Comparison of ENCODE assay signal across 18 mouse cellular contexts in the genomic region with DNA sequence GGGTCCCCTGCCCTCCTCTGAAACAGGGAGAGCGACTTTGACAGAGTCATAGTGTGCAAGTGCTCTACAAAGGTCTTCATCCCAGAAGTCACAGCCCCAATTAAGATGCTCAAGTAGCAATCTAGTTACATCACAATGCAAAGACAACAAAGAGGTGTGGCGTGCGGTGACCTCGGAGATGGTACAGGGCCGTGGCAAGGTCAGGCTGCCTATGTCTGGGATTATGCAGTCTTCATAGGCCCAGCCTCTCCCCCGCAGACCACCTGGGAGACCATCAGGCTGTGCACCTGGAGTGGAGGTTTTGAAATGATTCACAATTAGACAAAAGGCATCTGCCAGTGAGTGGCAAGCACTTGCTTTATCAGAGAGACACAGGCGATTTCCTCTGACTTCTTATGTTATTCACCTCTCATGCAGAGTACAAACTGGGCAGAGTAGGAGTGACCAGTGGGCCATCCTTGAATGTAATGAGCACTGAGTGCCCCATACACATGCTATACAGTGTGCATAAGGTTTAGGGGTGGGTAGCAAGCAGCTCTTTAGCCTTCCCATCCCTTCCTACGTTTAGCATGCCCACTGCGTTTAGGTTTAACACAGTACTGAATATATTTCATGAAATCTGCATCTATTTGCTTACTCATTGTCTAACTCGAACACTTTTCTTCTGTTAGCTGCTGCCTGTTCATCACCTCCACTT.
DNase-seq lines count a peak whose midpoint lies in the region; ATAC-seq and TF ChIP-seq lines count a peak whose summit lies in the region.
"Had no signal": no experiment of that assay in that cellular context is flagged by ENCODE, and none has a peak within 500 bp of the region (broad histone marks: within the 10 kb centered on the region; RNA-seq: fewer than 3 reads in every experiment).

No protein-coding gene starts in this region.

- H3K9ac ChIP-seq in hindbrain, embryonic 11.5 days (ENCODE audit: low read depth, low read length): no peak overlapping the region
- no peak overlapping the region for H3K9ac ChIP-seq in midbrain, embryonic 13.5 days (replicated peaks)
- H3K9ac ChIP-seq in midbrain, postnatal 0 days (replicated peaks; ENCODE audit: low read length, poor library complexity, severe bottlenecking): no peak overlapping the region
- H3K9ac ChIP-seq in ES-E14 (ENCODE audit: insufficient read depth, low read depth, low read length, poor library complexity, severe bottlenecking): no peak overlapping the region
- H3K9ac ChIP-seq in lung, postnatal 0 days (replicated peaks; ENCODE audit: low read depth): no peak overlapping the region
- H3K9ac ChIP-seq: embryonic facial prominence, embryonic 12.5 days; heart, embryonic 15.5 days; limb, embryonic 15.5 days; neural tube, embryonic 13.5 days had no signal

- DNase-seq in hindbrain, embryonic 11.5 days (ENCODE audit: low spot score): no peak
- DNase-seq in hindbrain, embryonic 10.5 days (ENCODE audit: low spot score): no peak
- no peak for DNase-seq in midbrain, postnatal 0 days (ENCODE audit: low spot score)
- peak; percentile 72 for DNase-seq in ES-E14 (ENCODE audit: low read depth, low spot score)
- no peak for DNase-seq in natural killer cell, adult 2 months (ENCODE audit: low spot score in 2 of 2)
- DNase-seq in lung, postnatal 0 days (ENCODE audit: low spot score): no peak
- DNase-seq: adrenal gland, adult 2 months; gastrocnemius, postnatal 14 days; heart, adult 18-20 months; lung, postnatal 10 days; thymus, postnatal 14 days had no signal

- 59% methylated on average over 10 of the region's 10 CpGs for WGBS in hindbrain, embryonic 11.5 days
- WGBS in hindbrain, embryonic 10.5 days: 65% methylated on average over 10 of the region's 10 CpGs
- WGBS in midbrain, embryonic 13.5 days: 45% methylated on average over 10 of the region's 10 CpGs
- WGBS in midbrain, postnatal 0 days: 53% methylated on average over 10 of the region's 10 CpGs
- 88% methylated on average over 10 of the region's 10 CpGs for WGBS in lung, postnatal 0 days

- in situ Hi-C loops in ES-E14 (cut with MboI; ENCODE audit: low sequenced_read_pairs in 2 of 2, unreplicated experiment in 2 of 2): no loop called here

- ATAC-seq in hindbrain, embryonic 11.5 days (ENCODE audit: low FRiP score): 0 out of 2 replicates have a peak, but pooled peaks have one; percentile 51
- ATAC-seq in midbrain, embryonic 13.5 days: peak; percentile 50; the same call in 1 of the 2 replicates
- no peak for ATAC-seq in midbrain, postnatal 0 days (ENCODE audit: low FRiP score)
- no peak for ATAC-seq in lung, postnatal 0 days
- ATAC-seq: intestine, postnatal 0 days had no signal

- H3K36me3 ChIP-seq in hindbrain, embryonic 11.5 days (ENCODE audit: control insufficient read depth, insufficient read depth, low read length): no peaks in the 10 kb centered on the region
- no peaks in the 10 kb centered on the region for H3K36me3 ChIP-seq in hindbrain, embryonic 10.5 days
- H3K36me3 ChIP-seq in midbrain, embryonic 13.5 days: no peaks in the 10 kb centered on the region
- H3K36me3 ChIP-seq in midbrain, postnatal 0 days (ENCODE audit: insufficient read depth, low read length): no peaks in the 10 kb centered on the region
- no peaks in the 10 kb centered on the region; the same call in 1 of the 2 replicates for H3K36me3 ChIP-seq in ES-E14 (ENCODE audit: control insufficient read depth, insufficient read depth, low read length, poor library complexity, severe bottlenecking)
- H3K36me3 ChIP-seq in lung, postnatal 0 days (ENCODE audit: insufficient read depth, low read length): no peaks in the 10 kb centered on the region
- H3K36me3 ChIP-seq: embryonic facial prominence, embryonic 12.5 days; heart, embryonic 15.5 days; limb, embryonic 15.5 days; neural tube, embryonic 13.5 days had no signal

- no peak overlapping the region for H3K4me2 ChIP-seq in hindbrain, embryonic 11.5 days (replicated peaks; ENCODE audit: low read depth, low read length)
- H3K4me2 ChIP-seq in midbrain, embryonic 13.5 days (replicated peaks): no peak overlapping the region
- no peak overlapping the region for H3K4me2 ChIP-seq in midbrain, postnatal 0 days (ENCODE audit: low read depth, low read length, poor library complexity, severe bottlenecking)
- no peak overlapping the region for H3K4me2 ChIP-seq in lung, postnatal 0 days (replicated peaks; ENCODE audit: low read depth, low read length)
- H3K4me2 ChIP-seq: embryonic facial prominence, embryonic 12.5 days; heart, embryonic 15.5 days; limb, embryonic 15.5 days; neural tube, embryonic 13.5 days had no signal

- H3K27ac ChIP-seq in hindbrain, embryonic 11.5 days (ENCODE audit: low read depth, low read length): no peak overlapping the region
- H3K27ac ChIP-seq in hindbrain, embryonic 10.5 days: no peak overlapping the region
- H3K27ac ChIP-seq in midbrain, embryonic 13.5 days: no peak overlapping the region
- no peak overlapping the region for H3K27ac ChIP-seq in midbrain, postnatal 0 days (ENCODE audit: low read depth, low read length)
- H3K27ac ChIP-seq in ES-E14 (ENCODE audit: insufficient read depth, low read depth, low read length, poor library complexity, severe bottlenecking): peak overlapping the region; percentile 55
- H3K27ac ChIP-seq in lung, postnatal 0 days (ENCODE audit: low read length): no peak overlapping the region
- H3K27ac ChIP-seq: embryonic facial prominence, embryonic 12.5 days; heart, embryonic 15.5 days; limb, embryonic 15.5 days; neural tube, embryonic 13.5 days had no signal

- no peaks in the 10 kb centered on the region for H3K27me3 ChIP-seq in hindbrain, embryonic 11.5 days (ENCODE audit: control insufficient read depth, insufficient read depth, low read length)
- H3K27me3 ChIP-seq in hindbrain, embryonic 10.5 days (ENCODE audit: insufficient read depth, poor library complexity, severe bottlenecking): no peaks in the 10 kb centered on the region
- no peaks in the 10 kb centered on the region for H3K27me3 ChIP-seq in midbrain, embryonic 13.5 days
- no peaks in the 10 kb centered on the region for H3K27me3 ChIP-seq in midbrain, postnatal 0 days (ENCODE audit: insufficient read depth, low read length)
- no peaks in the 10 kb centered on the region for H3K27me3 ChIP-seq in lung, postnatal 0 days (replicated peaks; ENCODE audit: insufficient read depth, low read length)
- H3K27me3 ChIP-seq: embryonic facial prominence, embryonic 12.5 days; heart, embryonic 15.5 days; limb, embryonic 15.5 days; neural tube, embryonic 13.5 days had no signal

- no peak for TF ChIP-seq CTCF in midbrain, postnatal 0 days (IDR thresholded peaks at IDR 0.05)
- TF ChIP-seq CTCF in lung, postnatal 0 days (IDR thresholded peaks at IDR 0.05): no peak

- H3K9me3 ChIP-seq in hindbrain, embryonic 11.5 days (ENCODE audit: control insufficient read depth, low read length): no peaks in the 10 kb centered on the region
- no peaks in the 10 kb centered on the region for H3K9me3 ChIP-seq in hindbrain, embryonic 10.5 days
- H3K9me3 ChIP-seq in midbrain, embryonic 13.5 days: no peaks in the 10 kb centered on the region
- H3K9me3 ChIP-seq in midbrain, postnatal 0 days (ENCODE audit: low read length): no peaks in the 10 kb centered on the region
- H3K9me3 ChIP-seq in ES-E14 (ENCODE audit: control insufficient read depth, insufficient read depth, low read depth, low read length): no peaks in the 10 kb centered on the region
- no peaks in the 10 kb centered on the region for H3K9me3 ChIP-seq in lung, postnatal 0 days (ENCODE audit: low read length)
- H3K9me3 ChIP-seq: embryonic facial prominence, embryonic 12.5 days; heart, embryonic 15.5 days; limb, embryonic 15.5 days; neural tube, embryonic 13.5 days had no signal

- no peak for TF ChIP-seq EP300 in lung, postnatal 0 days (IDR thresholded peaks at IDR 0.05)

- H3K4me3 ChIP-seq in hindbrain, embryonic 11.5 days (ENCODE audit: low read depth, low read length): no peak overlapping the region
- H3K4me3 ChIP-seq in hindbrain, embryonic 10.5 days: no peak overlapping the region
- no peak overlapping the region for H3K4me3 ChIP-seq in midbrain, embryonic 13.5 days (replicated peaks)
- H3K4me3 ChIP-seq in midbrain, postnatal 0 days (ENCODE audit: low read depth, low read length): no peak overlapping the region
- 0 out of 4 replicates have a peak overlapping the region, but pooled peaks of 1 of the 2 experiments have one; percentile 17 for H3K4me3 ChIP-seq in ES-E14 (ENCODE audit: insufficient read depth in 1 of 2, low read depth in 1 of 2, low read length in 2 of 2, poor library complexity in 1 of 2, severe bottlenecking in 1 of 2)
- H3K4me3 ChIP-seq in lung, postnatal 0 days (ENCODE audit: low read depth, low read length): no peak overlapping the region
- H3K4me3 ChIP-seq: embryonic facial prominence, embryonic 12.5 days; erythroblast, embryonic 14.5 days; heart, embryonic 15.5 days; limb, embryonic 15.5 days; neural tube, embryonic 13.5 days had no signal

- no peaks in the 10 kb centered on the region for H3K4me1 ChIP-seq in hindbrain, embryonic 11.5 days (replicated peaks; ENCODE audit: control insufficient read depth, insufficient read depth, low read length)
- H3K4me1 ChIP-seq in hindbrain, embryonic 10.5 days (replicated peaks): peaks cover 26% of the 10 kb centered on the region
- H3K4me1 ChIP-seq in midbrain, embryonic 13.5 days (replicated peaks): peaks cover 26% of the 10 kb centered on the region
- H3K4me1 ChIP-seq in midbrain, postnatal 0 days (ENCODE audit: insufficient read depth, low read length): no peaks in the 10 kb centered on the region
- H3K4me1 ChIP-seq in ES-E14 (ENCODE audit: control insufficient read depth in 2 of 2, insufficient read depth in 2 of 2, low read length in 2 of 2, poor library complexity in 1 of 2): peaks cover 21 to 25% of the 10 kb centered on the region in 2 experiments
- H3K4me1 ChIP-seq in lung, postnatal 0 days (ENCODE audit: insufficient read depth, low read depth, low read length): no peaks in the 10 kb centered on the region
- H3K4me1 ChIP-seq: limb, embryonic 15.5 days had no signal

TF ChIP-seq in ES-E14, 5 proteins besides CTCF, POLR2A, EP300 and RAD21:
- TF ChIP-seq ZNF384 (IDR thresholded peaks at IDR 0.05; ENCODE audit: low read depth, low read length) (no peak), CHD2 (IDR thresholded peaks at IDR 0.05; ENCODE audit: low read depth, low read length) (no peak), HCFC1 (IDR thresholded peaks at IDR 0.05; ENCODE audit: borderline replicate concordance, insufficient read depth, low read length) (0 out of 2 replicates have a peak, but pooled peaks have one; percentile 3)

Comparison
In these comparisons a context has a peak if more than half of its experiments do, and no peak if none do; other contexts are left out.
1. ATAC-seq: peak in hindbrain, embryonic 11.5 days (single experiment) and midbrain, embryonic 13.5 days (single experiment); none in midbrain, postnatal 0 days (single experiment) and lung, postnatal 0 days (single experiment).